Mouse (Mus musculus): Measurements from ENCODE around the gene Fgfr2.

Fgfr2 gene

GRCm38 (mm10) chr7:132258817-132259216, 864.3 kb downstream of the Fgfr2 start:
- DNase-seq (ENCODE audit: low read depth): no peak

GRCm38 (mm10) chr7:132258216-132258615, 864.9 kb downstream of the Fgfr2 start:
- DNase-seq (ENCODE audit: low read depth): no peak

- no peak for DNase-seq (ENCODE audit: low read depth)
Measured at GRCm38 (mm10) chr7:132253513-132253912, 869.6 kb downstream of the Fgfr2 start.

- DNase-seq (ENCODE audit: low read depth): no peak
Measured at GRCm38 (mm10) chr7:132253078-132253477, 870.1 kb downstream of the Fgfr2 start.

GRCm38 (mm10) chr7:132249563-132250119, 873.5 kb downstream of the Fgfr2 start:
- DNase-seq (ENCODE audit: low read depth): no peak

- DNase-seq (ENCODE audit: low read depth): no peak
Measured at GRCm38 (mm10) chr7:132247567-132247966, 875.6 kb downstream of the Fgfr2 start.

- DNase-seq (ENCODE audit: low read depth): no peak
Measured at GRCm38 (mm10) chr7:132247091-132247490, 876.1 kb downstream of the Fgfr2 start.

GRCm38 (mm10) chr7:132245730-132246129, 877.4 kb downstream of the Fgfr2 start:
- DNase-seq (ENCODE audit: low read depth): no peak

- DNase-seq (ENCODE audit: low read depth): no peak
Measured at GRCm38 (mm10) chr7:132244637-132245036, 878.5 kb downstream of the Fgfr2 start.

- no peak for DNase-seq (ENCODE audit: low read depth)
Measured at GRCm38 (mm10) chr7:132243225-132243624, 879.9 kb downstream of the Fgfr2 start.

GRCm38 (mm10) chr7:132242617-132243141, 880.5 kb downstream of the Fgfr2 start:
- no peak for DNase-seq (ENCODE audit: low read depth)

GRCm38 (mm10) chr7:132238921-132239320, 884.2 kb downstream of the Fgfr2 start:
- no peak for DNase-seq (ENCODE audit: low read depth)

- DNase-seq (ENCODE audit: low read depth): no peak
Measured at GRCm38 (mm10) chr7:132237191-132237590, 886.0 kb downstream of the Fgfr2 start.

GRCm38 (mm10) chr7:132236789-132237188, 886.4 kb downstream of the Fgfr2 start:
- no peak for DNase-seq (ENCODE audit: low read depth)

GRCm38 (mm10) chr7:132234250-132234649, 888.9 kb downstream of the Fgfr2 start:
- no peak for DNase-seq (ENCODE audit: low read depth)

GRCm38 (mm10) chr7:132233732-132234131, 889.4 kb downstream of the Fgfr2 start:
- no peak for DNase-seq (ENCODE audit: low read depth)

GRCm38 (mm10) chr7:132232937-132233336, 890.2 kb downstream of the Fgfr2 start:
- DNase-seq (ENCODE audit: low read depth): no peak

GRCm38 (mm10) chr7:132231476-132231875, 891.7 kb downstream of the Fgfr2 start:
- no peak for DNase-seq (ENCODE audit: low read depth)

GRCm38 (mm10) chr7:132230961-132231360, 892.2 kb downstream of the Fgfr2 start:
- no peak for DNase-seq (ENCODE audit: low read depth)

- DNase-seq (ENCODE audit: low read depth): peak; percentile 17
Measured at GRCm38 (mm10) chr7:132227075-132227640, 896.0 kb downstream of the Fgfr2 start.

GRCm38 (mm10) chr7:132226379-132227074, 896.6 kb downstream of the Fgfr2 start:
- DNase-seq (ENCODE audit: low read depth): peak; percentile 87

GRCm38 (mm10) chr7:132223452-132224141, 899.6 kb downstream of the Fgfr2 start:
- no peak for DNase-seq (ENCODE audit: low read depth)

GRCm38 (mm10) chr7:132214031-132214430, 909.1 kb downstream of the Fgfr2 start:
- no peak for DNase-seq (ENCODE audit: low read depth)

All from NIH3T3 (cell line).